Mouse (Mus musculus) thymus, adult 2 months (tissue): ENCODE measurements at regions not wholly inside any gene's neighbourhood (a gene's known extent, or its start where the extent isn't known, plus 50 kb on each side); places are given as distances from the start of the nearest gene placed in this dataset.

Source experiments
- DNase-seq: peaks from one replicate; pipeline ENCODE4 v3.0.0; 2021
- H3K27ac ChIP-seq: fragments of 200-500 bp; 2 replicates; pipeline ENCODE4 v1.5.1; 2012; ENCODE audit warnings: low read length, control low read depth; ENCODE audit not compliant: control insufficient read depth, insufficient read depth
- H3K27me3 ChIP-seq: fragments of 200-500 bp; 2 replicates; pipeline ENCODE4 v1.6.1; 2012; ENCODE audit warnings: mild to moderate bottlenecking, low read length, moderate library complexity, mixed read lengths; ENCODE audit not compliant: control insufficient read depth, insufficient read depth
- H3K36me3 ChIP-seq: fragments of 200-500 bp; 2 replicates; pipeline ENCODE4 v1.6.1; 2012; ENCODE audit warnings: mild to moderate bottlenecking, low read length, moderate library complexity; ENCODE audit not compliant: control insufficient read depth, insufficient read depth
- H3K4me1 ChIP-seq: fragments of 200-500 bp; replicated peaks from 2 replicates; pipeline ENCODE4 v1.6.1; 2012; ENCODE audit warnings: low read length; ENCODE audit not compliant: control insufficient read depth, insufficient read depth
- H3K4me3 ChIP-seq: fragments of 200-500 bp; 2 replicates; pipeline ENCODE4 v1.5.1; 2012; ENCODE audit warnings: mild to moderate bottlenecking, low read length, control low read depth, moderate library complexity; ENCODE audit not compliant: control insufficient read depth, insufficient read depth
- CTCF ChIP-seq: fragments of 200-500 bp; IDR thresholded peaks from 2 replicates; pipeline ENCODE4 v1.5.1; 2012; ENCODE audit warnings: mild to moderate bottlenecking, control low read depth, low read length, moderate library complexity, borderline replicate concordance; ENCODE audit not compliant: control insufficient read depth, poor library complexity, insufficient read depth; ENCODE audit errors: extremely low read depth
- POLR2A ChIP-seq: fragments of 200-500 bp; IDR thresholded peaks from 2 replicates; pipeline ENCODE4 v1.6.1; 2012; ENCODE audit warnings: mild to moderate bottlenecking, low read length, control low read depth, moderate library complexity; ENCODE audit not compliant: control insufficient read depth, poor library complexity, insufficient read depth; ENCODE audit errors: extremely low read depth
- WGBS: fragments of 180-500 bp; shearing (Covaris S2); methylation state at CpG from one replicate; pipeline ENCODE4 v1.1.7; 2018; 5-methylcytosine and 5-hydroxymethylcytosine counted together

GRCm38 (mm10) chr16:7797176-7797786, 627.7 kb downstream of the Tmem114 start:
- Histone ChIP-seq H3K27me3 (no peaks in the 10 kb centered on the region), H3K27ac (peak overlapping the region; percentile 96), H3K4me1 (peaks cover 8% of the 10 kb centered on the region), H3K4me3 (no peak overlapping the region), H3K36me3 (no peaks in the 10 kb centered on the region)
- TF ChIP-seq POLR2A (no peak), CTCF (no peak)
- 72% methylated on average over 8 of the region's 8 CpGs for WGBS
- peak; percentile 15 for DNase-seq

- Histone ChIP-seq H3K4me3 (no peak overlapping the region), H3K4me1 (peaks cover 8% of the 10 kb centered on the region), H3K36me3 (no peaks in the 10 kb centered on the region), H3K27me3 (no peaks in the 10 kb centered on the region), H3K27ac (peak overlapping the region; percentile 51)
- 87% methylated on average over 3 of the region's 3 CpGs for WGBS
- DNase-seq, result no peak
- no peak for TF ChIP-seq POLR2A
- TF ChIP-seq CTCF, result no peak
Observed at GRCm38 (mm10) chr16:7795561-7795960, 629.4 kb downstream of the Tmem114 start.

- Histone ChIP-seq H3K27ac (no peak overlapping the region), H3K36me3 (no peaks in the 10 kb centered on the region), H3K27me3 (no peaks in the 10 kb centered on the region), H3K4me1 (peaks cover 5% of the 10 kb centered on the region), H3K4me3 (no peak overlapping the region)
- DNase-seq, result no peak
- WGBS, result 100% methylated on average over 3 of the region's 3 CpGs
- TF ChIP-seq POLR2A (no peak), CTCF (no peak)
Observed at GRCm38 (mm10) chr16:7792521-7792920, 632.4 kb downstream of the Tmem114 start.

- no peaks in the 10 kb centered on the region for H3K36me3 ChIP-seq
- no peak overlapping the region for H3K4me3 ChIP-seq
- TF ChIP-seq CTCF (no peak), POLR2A (no peak)
- no peak overlapping the region for H3K27ac ChIP-seq
- H3K4me1 ChIP-seq, result no peaks in the 10 kb centered on the region
- DNase-seq, result no peak
- H3K27me3 ChIP-seq, result no peaks in the 10 kb centered on the region
- 97% methylated on average over 4 of the region's 4 CpGs for WGBS
Observed at GRCm38 (mm10) chr16:7790260-7790659, 634.7 kb downstream of the Tmem114 start.

GRCm38 (mm10) chr16:7788209-7788608, 636.7 kb downstream of the Tmem114 start:
- H3K27me3 ChIP-seq, result no peaks in the 10 kb centered on the region
- TF ChIP-seq CTCF, result no peak
- TF ChIP-seq POLR2A, result no peak
- WGBS, result 79% methylated on average over 2 of the region's 2 CpGs
- no peaks in the 10 kb centered on the region for H3K4me1 ChIP-seq
- no peak overlapping the region for H3K4me3 ChIP-seq
- no peak overlapping the region for H3K27ac ChIP-seq
- no peak for DNase-seq
- no peaks in the 10 kb centered on the region for H3K36me3 ChIP-seq

- DNase-seq, result no peak
- Histone ChIP-seq H3K27me3 (no peaks in the 10 kb centered on the region), H3K4me1 (no peaks in the 10 kb centered on the region), H3K36me3 (no peaks in the 10 kb centered on the region), H3K4me3 (no peak overlapping the region), H3K27ac (no peak overlapping the region)
- TF ChIP-seq CTCF, result no peak
- TF ChIP-seq POLR2A, result no peak
- 70% methylated on average over 2 of the region's 2 CpGs for WGBS
Observed at GRCm38 (mm10) chr16:7781506-7781905, 643.4 kb downstream of the Tmem114 start.

- H3K36me3 ChIP-seq, result no peaks in the 10 kb centered on the region
- no peak overlapping the region for H3K4me3 ChIP-seq
- DNase-seq, result no peak
- no peak for TF ChIP-seq CTCF
- no peak for TF ChIP-seq POLR2A
- 97% methylated on average over 3 of the region's 3 CpGs for WGBS
- no peaks in the 10 kb centered on the region for H3K4me1 ChIP-seq
- H3K27me3 ChIP-seq, result no peaks in the 10 kb centered on the region
- no peak overlapping the region for H3K27ac ChIP-seq
Observed at GRCm38 (mm10) chr16:7775635-7776034, 649.3 kb downstream of the Tmem114 start.
